Mouse (Mus musculus) forebrain, embryonic 13.5 days (tissue): ENCODE data around the gene Senp7. TPM values are rescaled to one million over a fixed set of nuclear protein-coding genes. Genes with fewer than 3 reads are reported as not detected.
"Not testable (repeated sequence)": the region's sequence is repeated elsewhere in the genome, so short reads cannot be mapped to it uniquely, and the experiment has no call there.

Experiments
- ATAC-seq: fragments of 200-750 bp; cut with Nextera tagmentation; 2 replicates; pipeline ENCODE4 v1.8.0; 2017
- H3K27ac ChIP-seq: fragments of 300-500 bp; sonication (generic); 2 replicates; pipeline ENCODE4 v1.5.1; 2015; ENCODE audit warnings: inconsistent platforms, mild to moderate bottlenecking, moderate library complexity
- H3K27me3 ChIP-seq: fragments of 300-500 bp; sonication (generic); 2 replicates; pipeline ENCODE4 v1.6.1; 2015; ENCODE audit warnings: mild to moderate bottlenecking, inconsistent platforms
- H3K36me3 ChIP-seq: fragments of 300-500 bp; sonication (generic); 2 replicates; pipeline ENCODE4 v1.6.1; 2015; ENCODE audit warnings: mild to moderate bottlenecking, inconsistent platforms; ENCODE audit not compliant: poor library complexity, severe bottlenecking
- H3K4me1 ChIP-seq: fragments of 300-500 bp; sonication (generic); 2 replicates; pipeline ENCODE4 v1.6.1; 2015; ENCODE audit warnings: inconsistent platforms
- H3K4me2 ChIP-seq: fragments of 300-500 bp; sonication (generic); 2 replicates; pipeline ENCODE4 v1.6.1; 2015; ENCODE audit warnings: inconsistent platforms, mild to moderate bottlenecking, moderate library complexity
- H3K4me3 ChIP-seq: fragments of 300-500 bp; sonication (generic); 2 replicates; pipeline ENCODE4 v1.5.1; 2015; ENCODE audit warnings: mild to moderate bottlenecking, inconsistent platforms
- H3K9ac ChIP-seq: fragments of 300-500 bp; sonication (generic); 2 replicates; pipeline ENCODE4 v1.6.1; 2015; ENCODE audit warnings: mild to moderate bottlenecking, inconsistent platforms
- H3K9me3 ChIP-seq: fragments of 300-500 bp; sonication (generic); replicated peaks from 2 replicates; pipeline ENCODE4 v1.6.1; 2016; ENCODE audit warnings: inconsistent platforms
- WGBS: fragments of 180-500 bp; shearing (Covaris S2); methylation state at CpG from one replicate; pipeline ENCODE4 v1.1.7; 2015; 5-methylcytosine and 5-hydroxymethylcytosine counted together
- polyA plus RNA-seq: library from polyadenylated mRNA; unstranded; fragments of >200 nt; fragmentation: Nextera tagmentation; extraction: Ambion mirVana; gene quantifications from 2 replicates; pipeline ENCODE4 v1.2.1, GENCODE M21; 2015

The Senp7 gene
- polyA plus RNA-seq, 1 experiment from 2014 or later = 57.6 TPM

DNA sequence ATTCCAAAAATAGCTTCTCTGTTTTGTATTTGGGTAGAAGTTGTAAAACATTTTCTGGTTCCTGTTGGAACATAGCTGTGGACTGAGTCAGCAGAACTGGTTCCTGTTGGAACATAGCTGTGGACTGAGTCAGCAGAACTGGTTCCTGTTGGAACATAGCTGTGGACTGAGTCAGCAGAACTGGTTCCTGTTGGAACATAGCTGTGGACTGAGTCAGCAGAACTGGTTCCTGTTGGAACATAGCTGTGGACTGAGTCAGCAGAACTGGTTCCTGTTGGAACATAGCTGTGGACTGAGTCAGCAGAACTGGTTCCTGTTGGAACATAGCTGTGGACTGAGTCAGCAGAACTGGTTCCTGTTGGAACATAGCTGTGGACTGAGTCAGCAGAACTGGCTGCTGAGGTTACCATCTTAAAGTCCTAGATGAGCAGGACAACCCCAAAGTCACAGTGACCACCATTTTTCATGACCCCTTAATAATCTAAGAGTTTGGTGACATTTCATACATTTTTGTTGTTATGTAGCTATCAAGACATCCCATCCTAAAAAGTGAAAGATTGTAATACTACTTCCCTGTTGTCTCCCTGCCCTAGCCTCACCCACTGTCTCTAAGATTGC lies 48.4 kb downstream of the Senp7 start:
- not testable (repeated sequence) for H3K9ac ChIP-seq, H3K27ac ChIP-seq, H3K4me3 ChIP-seq, H3K9me3 ChIP-seq, H3K4me1 ChIP-seq, H3K27me3 ChIP-seq, ATAC-seq, H3K4me2 ChIP-seq
- peaks cover 47% of the 10 kb centered on the region for H3K36me3 ChIP-seq

DNA sequence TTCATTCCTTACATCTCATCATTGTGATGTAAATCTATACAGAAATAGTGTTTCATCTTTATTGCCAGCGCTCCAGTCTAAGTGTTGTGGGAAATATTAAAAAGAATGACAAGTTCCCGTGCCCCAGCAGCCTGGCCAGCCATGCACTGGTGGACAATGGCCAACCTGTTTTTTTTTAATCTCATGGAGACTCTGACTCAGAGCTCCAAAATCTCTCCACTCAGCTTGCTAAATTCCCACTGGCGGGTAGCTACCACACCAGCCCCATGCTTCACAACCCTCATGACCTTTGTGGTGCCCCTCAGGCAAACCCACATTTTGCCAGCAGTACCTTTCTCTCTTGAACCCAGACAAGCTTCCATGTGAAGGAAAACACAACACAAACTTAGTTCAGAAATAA lies 67.6 kb downstream of the Senp7 start:
- peaks cover 48% of the 10 kb centered on the region for H3K36me3 ChIP-seq
- ATAC-seq = no peak
- peaks cover 5% of the 10 kb centered on the region; the same call in 1 of the 2 replicates for H3K9me3 ChIP-seq
- no peak overlapping the region for H3K9ac ChIP-seq
- WGBS = 79% methylated on average over 3 of the region's 3 CpGs
- no peak overlapping the region for H3K4me3 ChIP-seq
- H3K27ac ChIP-seq = no peak overlapping the region
- no peaks in the 10 kb centered on the region for H3K27me3 ChIP-seq
- no peak overlapping the region for H3K4me2 ChIP-seq
- H3K4me1 ChIP-seq = no peaks in the 10 kb centered on the region

DNA sequence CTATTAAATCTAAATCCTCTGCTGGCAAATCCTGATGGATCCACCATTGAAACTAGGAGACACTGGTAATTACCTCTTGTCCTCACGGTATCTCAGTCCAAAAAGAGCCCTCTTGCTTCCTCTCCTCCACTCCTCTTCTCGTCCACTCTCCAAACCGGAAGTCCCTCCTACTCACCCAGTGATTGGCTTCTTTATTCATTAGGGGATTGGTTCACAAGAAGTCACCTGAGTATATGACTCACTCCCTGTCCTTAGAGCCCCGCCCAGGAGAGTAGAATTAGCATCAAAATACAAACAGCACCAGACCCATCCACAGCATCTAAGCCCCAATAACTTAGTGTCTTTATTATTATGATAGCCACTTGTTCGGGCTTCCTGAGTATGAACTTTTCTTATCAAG lies 68.0 kb downstream of the Senp7 start:
- no peak overlapping the region for H3K27ac ChIP-seq
- no peak overlapping the region for H3K4me3 ChIP-seq
- 88% methylated on average over 5 of the region's 5 CpGs for WGBS
- no peaks in the 10 kb centered on the region for H3K4me1 ChIP-seq
- H3K9me3 ChIP-seq = peaks cover 5% of the 10 kb centered on the region; the same call in 1 of the 2 replicates
- H3K4me2 ChIP-seq = no peak overlapping the region
- H3K27me3 ChIP-seq = no peaks in the 10 kb centered on the region
- H3K36me3 ChIP-seq = peaks cover 51% of the 10 kb centered on the region
- no peak for ATAC-seq
- no peak overlapping the region for H3K9ac ChIP-seq

DNA sequence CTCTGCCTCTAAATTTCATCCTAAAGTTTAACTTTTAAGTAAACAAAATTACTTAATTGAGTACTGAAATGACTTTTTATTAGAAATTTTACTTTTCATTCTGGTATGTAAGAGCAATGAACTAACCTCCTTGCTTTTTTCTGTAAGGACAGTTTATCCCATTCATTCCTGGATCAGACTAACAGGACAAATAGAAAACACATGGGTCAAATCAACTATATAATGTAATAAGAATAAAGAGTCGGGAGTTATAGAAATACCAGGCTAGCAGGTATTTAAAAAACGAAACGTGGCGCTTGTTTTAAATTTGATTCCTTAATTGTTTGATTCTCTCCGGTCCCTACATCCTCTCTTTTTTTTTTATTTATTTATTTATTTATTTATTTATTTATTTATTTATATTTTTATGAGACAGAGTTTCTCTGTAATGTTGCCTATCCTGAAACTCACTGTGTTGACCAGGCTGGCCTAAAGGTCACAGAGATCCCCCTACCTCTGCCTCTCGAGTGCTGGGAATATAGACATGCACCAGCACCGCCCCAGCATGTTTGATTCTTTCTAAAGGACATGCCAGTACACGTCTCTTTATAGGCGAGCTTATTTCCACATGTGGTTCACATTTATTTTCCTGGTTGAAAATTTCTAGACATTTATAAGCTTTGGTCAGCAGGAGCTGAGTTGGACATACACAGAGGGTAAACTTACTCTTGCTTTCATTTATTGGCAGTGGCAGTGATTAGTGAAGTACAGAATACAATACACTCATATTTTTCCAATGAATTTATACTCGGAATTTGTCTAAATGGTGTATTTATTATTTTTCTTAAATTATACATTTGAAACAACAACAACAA lies 69.4 kb downstream of the Senp7 start:
- no peak overlapping the region for H3K27ac ChIP-seq
- ATAC-seq = no peak
- H3K9me3 ChIP-seq = peaks cover 5% of the 10 kb centered on the region; the same call in 1 of the 2 replicates
- peaks cover 46% of the 10 kb centered on the region for H3K36me3 ChIP-seq
- no peak overlapping the region for H3K4me3 ChIP-seq
- no peaks in the 10 kb centered on the region for H3K4me1 ChIP-seq
- no peaks in the 10 kb centered on the region for H3K27me3 ChIP-seq
- H3K9ac ChIP-seq = no peak overlapping the region
- no peak overlapping the region for H3K4me2 ChIP-seq
- WGBS = 92% methylated on average over 10 of the region's 10 CpGs

DNA sequence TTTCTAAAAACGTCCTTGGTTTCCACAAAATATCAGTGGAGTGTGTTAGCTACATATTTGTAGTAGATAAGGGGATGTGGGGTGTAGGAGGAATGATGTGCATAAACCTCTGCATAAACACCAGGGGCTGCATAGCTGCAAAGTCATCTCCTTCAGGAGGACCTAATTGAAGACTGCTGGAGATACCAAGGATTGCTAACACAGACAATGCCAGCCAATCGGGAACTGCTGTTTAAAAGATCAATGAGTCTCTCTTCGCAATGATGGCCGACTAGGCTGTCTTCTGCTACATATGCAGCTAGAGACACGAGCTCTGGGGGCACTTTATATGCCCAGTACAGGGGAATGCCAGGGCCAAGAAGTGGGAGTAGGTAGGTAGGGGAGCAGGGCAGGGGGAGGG lies 74.4 kb downstream of the Senp7 start:
- 87% methylated on average over 5 of the region's 5 CpGs for WGBS
- peaks cover 42% of the 10 kb centered on the region for H3K36me3 ChIP-seq
- H3K27me3 ChIP-seq = no peaks in the 10 kb centered on the region
- H3K9me3 ChIP-seq = no peaks in the 10 kb centered on the region
- no peak overlapping the region for H3K27ac ChIP-seq
- H3K4me3 ChIP-seq = no peak overlapping the region
- no peak overlapping the region for H3K4me2 ChIP-seq
- no peak overlapping the region for H3K9ac ChIP-seq
- no peaks in the 10 kb centered on the region for H3K4me1 ChIP-seq
- no peak for ATAC-seq

DNA sequence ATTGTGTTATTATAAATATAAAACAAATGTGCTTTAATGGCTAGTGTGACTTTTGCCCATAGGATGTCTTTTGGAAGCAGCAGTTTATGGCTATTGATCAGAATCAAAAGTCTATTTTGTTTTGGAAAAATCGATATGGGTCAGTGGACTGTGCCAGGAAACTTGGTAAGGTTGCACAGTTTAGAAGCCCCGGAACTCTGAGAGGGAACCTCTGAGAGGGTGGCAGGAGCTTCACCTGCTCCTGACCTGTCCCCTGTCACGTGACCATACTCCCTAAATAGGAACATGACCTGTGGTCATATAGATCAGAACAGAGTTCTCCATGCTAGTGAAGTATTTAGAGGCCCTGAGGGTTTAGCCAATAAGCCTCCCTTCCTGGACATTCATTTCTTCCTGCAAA lies 75.9 kb downstream of the Senp7 start:
- Histone ChIP-seq H3K4me3 (no peak overlapping the region), H3K4me2 (no peak overlapping the region), H3K9me3 (no peaks in the 10 kb centered on the region), H3K27me3 (no peaks in the 10 kb centered on the region), H3K27ac (no peak overlapping the region), H3K9ac (no peak overlapping the region), H3K36me3 (peaks cover 50% of the 10 kb centered on the region), H3K4me1 (no peaks in the 10 kb centered on the region)
- 96% methylated on average over 3 of the region's 3 CpGs for WGBS
- ATAC-seq = no peak

DNA sequence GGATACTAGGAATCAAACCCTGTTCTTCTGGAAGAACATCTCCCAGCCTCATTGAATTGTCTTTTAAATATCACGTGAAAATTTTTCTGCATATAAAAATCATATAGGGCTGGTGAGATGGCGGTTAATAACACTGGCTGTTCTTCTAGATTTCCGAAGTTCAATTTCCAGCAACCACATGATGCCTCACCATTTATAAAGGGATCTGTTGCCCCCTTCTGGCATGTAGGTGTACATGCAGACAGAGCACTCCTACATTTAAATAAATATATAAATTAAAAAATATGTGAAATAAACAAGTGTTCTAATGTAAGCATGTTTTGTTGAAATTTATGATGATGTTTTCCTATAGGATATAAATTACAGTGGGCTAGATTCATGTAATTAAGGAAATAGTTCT lies 83.5 kb downstream of the Senp7 start:
- no peak overlapping the region for H3K27ac ChIP-seq
- H3K4me1 ChIP-seq = no peaks in the 10 kb centered on the region
- peaks cover 25% of the 10 kb centered on the region for H3K36me3 ChIP-seq
- H3K27me3 ChIP-seq = no peaks in the 10 kb centered on the region
- H3K4me2 ChIP-seq = no peak overlapping the region
- no peak overlapping the region for H3K9ac ChIP-seq
- H3K4me3 ChIP-seq = no peak overlapping the region
- 36% methylated on average over 3 of the region's 3 CpGs for WGBS
- ATAC-seq = peak; percentile 52; the same call in 1 of the 2 replicates
- no peaks in the 10 kb centered on the region for H3K9me3 ChIP-seq

DNA sequence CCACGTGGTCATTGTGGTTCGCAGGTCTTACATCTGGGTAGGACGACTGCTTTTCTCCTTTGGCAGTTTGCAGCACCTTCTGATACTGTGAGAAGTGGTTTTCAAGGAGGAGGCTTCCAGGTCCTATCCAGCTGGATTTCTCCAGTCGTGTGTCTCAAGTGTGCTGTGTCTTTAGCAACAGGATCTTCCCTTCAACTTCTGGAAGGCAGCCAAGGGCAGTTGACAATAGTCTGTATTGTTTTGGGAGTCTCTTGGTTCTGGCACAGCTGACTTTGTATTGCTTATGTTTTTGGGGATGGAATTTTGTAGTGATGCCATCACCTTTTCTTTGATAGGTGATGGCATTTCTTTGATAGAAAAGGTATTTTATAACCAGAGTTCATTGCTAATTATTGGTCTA lies 86.0 kb downstream of the Senp7 start:
- no peak for ATAC-seq
- Histone ChIP-seq H3K4me2 (no peak overlapping the region), H3K4me1 (no peaks in the 10 kb centered on the region), H3K4me3 (no peak overlapping the region), H3K27ac (no peak overlapping the region), H3K27me3 (no peaks in the 10 kb centered on the region), H3K9me3 (no peaks in the 10 kb centered on the region), H3K9ac (no peak overlapping the region), H3K36me3 (peaks cover 11% of the 10 kb centered on the region)
- WGBS = 57% methylated on average over 4 of the region's 4 CpGs

DNA sequence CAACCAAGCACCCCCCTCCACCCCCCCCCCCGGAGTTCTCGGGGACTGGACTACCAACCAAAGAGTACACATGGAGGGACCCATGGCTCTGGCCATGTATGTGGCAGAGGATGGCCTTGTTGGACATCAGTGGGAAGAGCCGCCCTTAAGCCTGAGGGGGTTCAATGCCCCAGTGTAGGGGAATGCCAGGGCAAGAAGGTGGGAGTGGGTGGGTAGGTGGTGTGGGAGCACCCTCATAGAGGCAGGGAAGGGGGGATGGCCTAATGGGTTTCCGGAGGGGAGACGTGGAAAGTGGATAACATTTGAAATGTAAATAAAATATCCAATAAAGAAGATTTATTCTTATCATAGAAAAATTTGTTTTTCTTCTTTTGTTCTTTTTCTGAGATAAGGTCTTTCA lies 89.5 kb downstream of the Senp7 start:
- H3K27me3 ChIP-seq, ATAC-seq, H3K4me1 ChIP-seq, H3K27ac ChIP-seq, H3K4me3 ChIP-seq, H3K9ac ChIP-seq, H3K9me3 ChIP-seq, H3K4me2 ChIP-seq: not testable (repeated sequence)
- 97% methylated on average over 5 of the region's 5 CpGs for WGBS
- H3K36me3 ChIP-seq = peaks cover 17% of the 10 kb centered on the region

DNA sequence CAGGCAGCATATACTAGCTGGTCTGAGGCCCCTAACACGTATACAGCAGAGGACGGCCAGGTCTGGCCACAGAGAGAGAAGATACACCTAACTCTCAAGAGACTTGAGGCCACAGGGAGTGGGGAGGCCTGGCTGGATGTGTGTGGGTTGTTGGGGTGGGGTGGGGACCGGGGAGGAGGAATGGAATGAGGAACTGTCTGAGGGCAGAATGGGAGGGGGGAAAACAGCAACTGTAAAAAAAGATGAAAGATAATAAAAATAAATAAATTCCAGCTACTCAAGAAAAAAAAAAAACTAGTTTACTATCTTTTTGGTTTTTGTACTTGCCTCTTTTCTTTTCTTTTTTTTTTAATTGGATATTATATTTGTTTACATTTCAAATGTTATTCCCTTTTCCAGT lies 91.8 kb downstream of the Senp7 start:
- H3K4me3 ChIP-seq = no peak overlapping the region
- H3K4me1 ChIP-seq = no peaks in the 10 kb centered on the region
- H3K9ac ChIP-seq = no peak overlapping the region
- 95% methylated on average over 3 of the region's 3 CpGs for WGBS
- no peak overlapping the region for H3K4me2 ChIP-seq
- H3K27ac ChIP-seq = no peak overlapping the region
- ATAC-seq = no peak
- H3K27me3 ChIP-seq = no peaks in the 10 kb centered on the region
- H3K36me3 ChIP-seq = peaks cover 17% of the 10 kb centered on the region
- H3K9me3 ChIP-seq = no peaks in the 10 kb centered on the region

DNA sequence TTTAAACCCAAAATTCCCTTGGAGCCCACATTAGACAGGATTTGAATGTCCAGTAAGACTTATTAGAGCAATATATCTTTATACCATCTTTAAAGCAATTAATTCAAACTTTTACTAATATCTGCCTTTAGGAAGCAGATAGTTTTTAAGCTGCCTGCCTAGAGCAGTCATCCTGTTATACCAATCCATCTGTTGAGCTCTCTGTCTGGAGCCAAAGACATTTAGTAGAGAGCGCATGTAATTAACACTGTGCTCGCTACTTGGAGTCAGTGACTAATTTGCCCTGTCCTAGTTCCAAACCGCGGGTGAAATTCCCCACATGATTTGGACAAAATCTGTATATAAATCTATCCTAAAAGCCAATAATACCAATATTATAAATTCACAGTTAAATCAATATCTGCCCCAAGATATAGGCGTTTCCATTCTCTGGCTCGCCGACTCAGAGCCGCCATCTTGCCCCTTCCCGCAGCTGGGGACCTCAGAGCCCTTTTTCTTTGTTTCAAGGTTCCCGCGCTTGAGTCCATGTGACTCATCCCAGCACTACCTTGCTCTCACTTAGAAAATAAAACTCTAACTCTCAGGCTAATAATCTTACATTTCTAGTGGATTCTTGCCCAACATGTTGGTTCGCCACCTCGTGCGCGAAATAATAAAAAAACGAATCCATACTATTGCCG lies 96.9 kb downstream of the Senp7 start:
- H3K4me1 ChIP-seq = no peaks in the 10 kb centered on the region
- no peak overlapping the region for H3K4me2 ChIP-seq
- no peak for ATAC-seq
- no peaks in the 10 kb centered on the region for H3K9me3 ChIP-seq
- no peak overlapping the region for H3K4me3 ChIP-seq
- H3K36me3 ChIP-seq = peaks cover 9% of the 10 kb centered on the region; the same call in 1 of the 2 replicates
- no peak overlapping the region for H3K9ac ChIP-seq
- 96% methylated on average over 17 of the region's 17 CpGs for WGBS
- H3K27me3 ChIP-seq = no peaks in the 10 kb centered on the region
- H3K27ac ChIP-seq = no peak overlapping the region

DNA sequence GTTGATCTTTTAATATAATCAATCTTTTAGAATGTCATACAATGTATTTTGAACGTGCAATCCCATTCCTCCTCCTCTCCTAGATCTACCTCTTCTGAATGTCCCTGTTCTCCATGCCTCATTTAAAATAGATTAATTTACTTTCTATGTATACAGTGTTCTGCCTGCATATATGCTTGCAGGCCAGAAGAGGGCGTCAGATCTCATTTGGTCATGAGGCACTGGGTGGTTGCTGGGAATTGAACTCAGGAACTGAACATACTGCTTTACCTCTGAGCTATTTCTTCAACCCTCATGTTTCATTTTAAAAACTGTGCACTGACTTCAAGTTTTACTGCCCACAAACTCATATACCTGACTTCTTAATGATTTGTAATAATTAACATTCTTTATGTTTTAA lies 99.5 kb downstream of the Senp7 start:
- no peak overlapping the region for H3K27ac ChIP-seq
- H3K4me3 ChIP-seq = no peak overlapping the region
- ATAC-seq = no peak
- H3K4me2 ChIP-seq = no peak overlapping the region
- no peaks in the 10 kb centered on the region for H3K27me3 ChIP-seq
- H3K36me3 ChIP-seq = no peaks in the 10 kb centered on the region
- no peak overlapping the region for H3K9ac ChIP-seq
- WGBS = 42% methylated on average over 2 of the region's 2 CpGs
- no peaks in the 10 kb centered on the region for H3K4me1 ChIP-seq
- no peaks in the 10 kb centered on the region for H3K9me3 ChIP-seq
